Mouse (Mus musculus): ENCODE measurements at regions not wholly inside any gene's neighbourhood (a gene's known extent, or its start where the extent isn't known, plus 50 kb on each side); places are given as distances from the start of the nearest gene placed in this dataset.

- no peak for TF ChIP-seq EP300 (IDR thresholded peaks at IDR 0.05; ENCODE audit: low read depth)
- TF ChIP-seq CTCF (IDR thresholded peaks at IDR 0.05; ENCODE audit: low read depth), result no peak
Observed at GRCm38 (mm10) chr4:142956832-142957429, 255.9 kb downstream of the Prdm2 start.

Measured in liver, embryonic 14.5 days (tissue).